Mouse (Mus musculus): Measurements from ENCODE around the gene Prpsap1. TPM values are rescaled to one million over a fixed set of nuclear protein-coding genes. Genes with fewer than 3 reads are reported as not detected.
"Not testable (repeated sequence)": the region's sequence is repeated elsewhere in the genome, so short reads cannot be mapped to it uniquely, and the experiment has no call there.

Prpsap1 gene
- polyA plus RNA-seq, 1 experiment from 2014 or later, result 150 TPM

DNA sequence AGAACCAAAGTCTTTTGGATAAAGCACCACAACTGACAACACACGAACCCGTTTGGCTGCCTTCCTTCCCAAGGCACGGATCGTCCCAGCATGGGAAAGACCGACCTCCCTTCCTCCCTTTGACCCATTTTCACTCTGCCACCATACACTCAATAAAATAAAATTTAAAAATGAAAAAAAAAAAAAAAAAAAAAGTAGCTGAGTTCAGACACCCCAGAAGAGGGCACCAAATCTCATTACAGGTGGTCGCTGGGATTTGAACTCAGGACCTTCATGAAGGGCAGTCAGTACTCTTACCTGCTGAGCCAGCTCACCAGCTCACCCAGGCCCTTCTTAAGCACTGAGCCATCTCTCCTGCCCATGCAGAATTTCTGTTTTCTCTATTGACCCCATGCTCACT, 5.0 kb upstream of the Prpsap1 start:
- H3K4me2 ChIP-seq (ENCODE audit: low read length), result peak overlapping the region; percentile 45
- no peaks in the 10 kb centered on the region for H3K36me3 ChIP-seq (ENCODE audit: insufficient read depth, low read length)
- no peaks in the 10 kb centered on the region for H3K9me3 ChIP-seq (replicated peaks; ENCODE audit: low read length)
- no peaks in the 10 kb centered on the region for H3K27me3 ChIP-seq (ENCODE audit: insufficient read depth, low read length)
- 0 out of 2 replicates have a peak, but pooled peaks cover 3% of the 10 kb centered on the region for H3K4me1 ChIP-seq (replicated peaks; ENCODE audit: insufficient read depth, low read length)
- 49% methylated on average over 6 of the region's 6 CpGs for WGBS
- H3K9ac ChIP-seq (ENCODE audit: low read depth, low read length), result no peak overlapping the region
- H3K4me3 ChIP-seq (replicated peaks; ENCODE audit: low read depth, low read length), result peak overlapping the region; percentile 13; the same call in 1 of the 2 replicates
- no peak for ATAC-seq (replicated peaks; ENCODE audit: low FRiP score, low read depth)
- DNase-seq (ENCODE audit: low spot score), result no peak
- TF ChIP-seq CTCF (IDR thresholded peaks at IDR 0.05; ENCODE audit: low read depth), result 0 out of 2 replicates have a peak, but pooled peaks have one; percentile 8
- H3K27ac ChIP-seq, result no peak overlapping the region

DNA sequence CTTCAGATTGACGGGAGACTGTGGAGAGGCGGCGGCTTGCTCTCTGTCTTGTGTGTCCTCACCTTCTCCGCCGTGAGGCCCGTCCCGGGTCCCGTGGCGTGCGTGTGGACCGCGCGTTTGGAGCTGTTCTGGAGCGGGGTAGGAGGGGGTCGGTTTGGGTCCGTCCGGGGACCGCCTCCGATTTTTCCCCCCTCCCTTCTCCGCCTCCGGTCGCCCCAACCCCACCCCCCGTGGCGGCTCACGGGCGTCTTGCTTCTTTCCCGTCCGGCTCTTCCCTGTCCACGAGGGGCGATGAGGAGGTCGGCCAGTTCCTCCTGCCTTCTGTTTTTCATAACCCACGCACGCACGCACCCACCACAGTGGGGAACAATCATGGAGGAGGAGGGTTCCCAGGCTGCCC, 4.6 kb upstream of the Prpsap1 start:
- no peak for ATAC-seq (replicated peaks; ENCODE audit: low FRiP score, low read depth)
- DNase-seq (ENCODE audit: low spot score), result no peak
- H3K9ac ChIP-seq (ENCODE audit: low read depth, low read length), result peak overlapping the region; percentile 40

DNA sequence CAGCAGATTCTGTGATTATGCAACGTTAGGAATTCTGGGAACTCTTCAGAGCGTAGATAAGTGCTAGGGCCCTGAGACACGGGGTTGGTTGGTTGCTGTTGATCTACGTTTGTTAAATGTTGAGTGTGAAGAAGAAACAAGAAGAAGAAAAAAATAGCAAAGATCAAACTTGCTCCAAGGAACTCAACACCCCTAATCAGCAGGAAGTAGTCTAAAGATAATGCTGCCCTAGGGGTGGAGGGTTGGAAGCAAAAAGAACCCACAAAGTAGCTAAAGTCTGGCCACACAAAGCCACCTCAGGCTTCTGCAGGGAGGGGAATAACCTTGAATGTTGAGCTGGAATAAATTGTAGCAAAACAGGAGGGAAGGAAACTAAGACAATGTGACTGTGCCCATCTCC, 3.3 kb upstream of the Prpsap1 start:
- H3K4me2 ChIP-seq (ENCODE audit: low read length), result no peak overlapping the region
- DNase-seq (ENCODE audit: low spot score), result no peak
- H3K9me3 ChIP-seq (replicated peaks; ENCODE audit: low read length), result no peaks in the 10 kb centered on the region
- no peak for ATAC-seq (replicated peaks; ENCODE audit: low FRiP score, low read depth)
- no peaks in the 10 kb centered on the region for H3K36me3 ChIP-seq (ENCODE audit: insufficient read depth, low read length)
- H3K9ac ChIP-seq (ENCODE audit: low read depth, low read length), result no peak overlapping the region
- TF ChIP-seq CTCF (IDR thresholded peaks at IDR 0.05; ENCODE audit: low read depth), result no peak
- H3K4me1 ChIP-seq (replicated peaks; ENCODE audit: insufficient read depth, low read length), result 0 out of 2 replicates have a peak, but pooled peaks cover 3% of the 10 kb centered on the region
- 82% methylated on average over 4 of the region's 4 CpGs for WGBS
- H3K27ac ChIP-seq, result no peak overlapping the region
- H3K27me3 ChIP-seq (ENCODE audit: insufficient read depth, low read length), result no peaks in the 10 kb centered on the region
- no peak overlapping the region for H3K4me3 ChIP-seq (replicated peaks; ENCODE audit: low read depth, low read length)

More for the DNA sequence above, 4.6 kb upstream of the Prpsap1 start:
- Histone ChIP-seq H3K27me3 (ENCODE audit: insufficient read depth, low read length) (no peaks in the 10 kb centered on the region), H3K9me3 (replicated peaks; ENCODE audit: low read length) (no peaks in the 10 kb centered on the region), H3K4me3 (replicated peaks; ENCODE audit: low read depth, low read length) (peak overlapping the region; percentile 13; the same call in 1 of the 2 replicates), H3K27ac (no peak overlapping the region), H3K4me2 (ENCODE audit: low read length) (peak overlapping the region; percentile 45), H3K36me3 (ENCODE audit: insufficient read depth, low read length) (no peaks in the 10 kb centered on the region), H3K4me1 (replicated peaks; ENCODE audit: insufficient read depth, low read length) (0 out of 2 replicates have a peak, but pooled peaks cover 3% of the 10 kb centered on the region)
- TF ChIP-seq CTCF (IDR thresholded peaks at IDR 0.05; ENCODE audit: low read depth), result no peak
- 23% methylated on average over 34 of the region's 34 CpGs for WGBS

DNA sequence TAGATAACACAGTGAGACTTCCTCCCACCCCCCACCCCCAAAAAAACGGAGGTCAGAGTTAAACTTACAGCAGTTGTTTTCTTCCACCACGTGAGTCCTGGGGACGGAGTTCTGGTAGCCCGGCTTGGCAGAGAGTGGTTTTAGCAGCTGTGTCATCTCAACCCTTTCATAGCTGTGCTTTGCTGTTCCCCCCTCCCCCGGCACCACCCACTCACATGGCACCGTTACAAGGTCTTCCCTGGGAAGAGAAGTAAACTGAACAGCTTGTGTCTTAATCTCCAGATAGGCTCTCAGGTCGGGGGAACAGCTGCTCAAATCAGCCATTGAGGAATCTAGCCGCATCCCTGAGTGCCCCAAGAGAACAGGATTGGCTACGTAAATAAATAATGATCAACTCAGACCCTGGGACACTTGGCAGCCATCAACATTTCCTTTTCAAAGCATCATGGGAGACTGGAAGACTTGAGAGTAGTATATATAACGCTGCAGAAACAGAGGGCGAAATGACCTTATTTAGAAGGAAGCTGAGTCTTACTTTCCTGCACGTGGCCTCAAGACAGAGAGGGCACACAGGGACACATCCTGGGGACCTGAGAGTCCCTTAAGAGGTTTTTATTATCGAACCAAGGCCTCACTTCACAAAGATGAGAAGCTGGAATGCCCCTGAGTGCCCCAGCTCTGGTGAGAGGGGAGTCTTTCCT, 622 bp upstream of the Prpsap1 start:
- no peak overlapping the region for H3K4me3 ChIP-seq (replicated peaks; ENCODE audit: low read depth, low read length)
- peak overlapping the region; percentile 85 for H3K27ac ChIP-seq
- TF ChIP-seq CTCF (IDR thresholded peaks at IDR 0.05; ENCODE audit: low read depth), result no peak
- H3K4me1 ChIP-seq (replicated peaks; ENCODE audit: insufficient read depth, low read length), result peaks cover 6% of the 10 kb centered on the region; the same call in 1 of the 2 replicates
- 25% methylated on average over 13 of the region's 13 CpGs for WGBS
- no peaks in the 10 kb centered on the region for H3K9me3 ChIP-seq (replicated peaks; ENCODE audit: low read length)
- no peak overlapping the region for H3K4me2 ChIP-seq (ENCODE audit: low read length)
- ATAC-seq (replicated peaks; ENCODE audit: low FRiP score, low read depth) (no peak), DNase-seq (ENCODE audit: low spot score) (peak; percentile 92)
- no peak overlapping the region for H3K9ac ChIP-seq (ENCODE audit: low read depth, low read length)
- H3K36me3 ChIP-seq (ENCODE audit: insufficient read depth, low read length), result no peaks in the 10 kb centered on the region
- no peaks in the 10 kb centered on the region for H3K27me3 ChIP-seq (ENCODE audit: insufficient read depth, low read length)

DNA sequence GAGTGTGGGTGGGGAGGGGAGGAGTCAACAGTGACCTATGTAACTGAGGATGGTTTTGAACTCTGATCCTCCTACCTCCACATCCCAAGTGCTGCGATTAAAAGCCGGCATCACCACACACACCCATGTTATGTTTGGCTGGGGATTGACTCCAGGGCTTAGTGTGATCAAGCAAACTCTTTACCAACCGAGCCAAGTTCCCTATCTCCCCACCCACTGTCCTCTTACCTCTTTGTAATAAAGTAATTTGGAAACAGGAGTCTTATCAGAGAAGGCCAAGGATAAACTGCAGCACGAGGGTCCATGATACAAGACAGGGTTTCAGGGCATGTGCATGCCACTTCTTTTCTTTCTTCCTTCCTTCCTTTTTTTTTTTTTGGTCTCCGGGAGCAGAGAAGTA, 811 bp downstream of the Prpsap1 start:
- DNase-seq (ENCODE audit: low spot score), result no peak
- H3K27ac ChIP-seq, result no peak overlapping the region

DNA sequence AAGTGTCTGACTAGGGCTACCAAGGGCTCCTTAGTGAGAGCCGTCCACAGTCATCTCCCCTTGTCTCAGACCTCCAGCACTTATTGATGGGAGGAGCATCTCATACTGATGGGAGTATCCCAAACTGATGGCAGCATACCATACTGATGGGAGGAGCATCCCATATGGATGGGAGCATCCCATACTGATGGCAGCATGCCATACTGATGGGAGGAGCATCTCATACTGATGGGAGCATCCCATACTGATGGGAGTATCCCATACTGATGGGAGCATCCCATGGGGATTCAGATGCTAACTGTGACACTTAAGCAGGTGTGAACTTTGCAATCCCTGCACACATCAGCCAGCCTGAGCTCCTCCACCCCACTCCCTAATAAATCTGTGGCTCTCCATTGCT, 1.5 kb downstream of the Prpsap1 start:
- 43% methylated on average over 1 of the region's 1 CpGs for WGBS
- ATAC-seq (replicated peaks; ENCODE audit: low FRiP score, low read depth); H3K27me3 ChIP-seq (ENCODE audit: insufficient read depth, low read length); DNase-seq (ENCODE audit: low spot score); H3K4me1 ChIP-seq (replicated peaks; ENCODE audit: insufficient read depth, low read length); H3K27ac ChIP-seq; H3K9ac ChIP-seq (ENCODE audit: low read depth, low read length); H3K4me2 ChIP-seq (ENCODE audit: low read length); H3K4me3 ChIP-seq (replicated peaks; ENCODE audit: low read depth, low read length); H3K9me3 ChIP-seq (replicated peaks; ENCODE audit: low read length); H3K36me3 ChIP-seq (ENCODE audit: insufficient read depth, low read length): not testable (repeated sequence)

More for the DNA sequence above, 811 bp downstream of the Prpsap1 start:
- H3K27me3 ChIP-seq (ENCODE audit: insufficient read depth, low read length), result no peaks in the 10 kb centered on the region
- WGBS, result 69% methylated on average over 5 of the region's 5 CpGs
- H3K9ac ChIP-seq (ENCODE audit: low read depth, low read length), result no peak overlapping the region
- no peaks in the 10 kb centered on the region for H3K9me3 ChIP-seq (replicated peaks; ENCODE audit: low read length)
- TF ChIP-seq CTCF (IDR thresholded peaks at IDR 0.05; ENCODE audit: low read depth), result no peak
- no peak overlapping the region for H3K4me3 ChIP-seq (replicated peaks; ENCODE audit: low read depth, low read length)
- H3K36me3 ChIP-seq (ENCODE audit: insufficient read depth, low read length), result no peaks in the 10 kb centered on the region
- no peak overlapping the region for H3K4me2 ChIP-seq (ENCODE audit: low read length)
- peaks cover 6% of the 10 kb centered on the region for H3K4me1 ChIP-seq (replicated peaks; ENCODE audit: insufficient read depth, low read length)
- ATAC-seq (replicated peaks; ENCODE audit: low FRiP score, low read depth), result no peak
